ENCODE assay signal across 24 mouse cellular contexts in genomic region chr2:156641141-156641540, GRCm38 (mm10). TPM values are rescaled to one million over a fixed set of nuclear protein-coding genes. Genes with fewer than 3 reads are reported as not detected.
DNase-seq lines count a peak whose midpoint lies in the region; ATAC-seq and TF ChIP-seq lines count a peak whose summit lies in the region.
"Had no signal": no experiment of that assay in that cellular context is flagged by ENCODE, and none has a peak within 500 bp of the region (broad histone marks: within the 10 kb centered on the region; RNA-seq: fewer than 3 reads in every experiment).

No protein-coding gene starts in this region.

- TF ChIP-seq EP300 in ES-Bruce4 (IDR thresholded peaks at IDR 0.05; ENCODE audit: insufficient read depth, low read depth, low read length) = 0 out of 2 replicates have a peak, but pooled peaks have one; percentile 17

- no peak for TF ChIP-seq POLR2A in ES-Bruce4 (IDR thresholded peaks at IDR 0.05; ENCODE audit: insufficient read depth, low read length)

- no peaks in the 10 kb centered on the region for H3K36me3 ChIP-seq in E14TG2a.4 (ENCODE audit: insufficient read depth, low read length)
- H3K36me3 ChIP-seq in ES-Bruce4 (ENCODE audit: control insufficient read depth, insufficient read depth, low read length, poor library complexity, severe bottlenecking) = no peaks in the 10 kb centered on the region
- no peaks in the 10 kb centered on the region for H3K36me3 ChIP-seq in heart, embryonic 11.5 days (ENCODE audit: control insufficient read depth, insufficient read depth, low read length)
- H3K36me3 ChIP-seq: embryonic facial prominence, embryonic 12.5 days; embryonic facial prominence, embryonic 15.5 days; forebrain, embryonic 10.5 days; forebrain, embryonic 12.5 days; G1E had no signal

- no peak overlapping the region for H3K9ac ChIP-seq in ES-Bruce4 (ENCODE audit: low read depth, poor library complexity, severe bottlenecking)
- no peak overlapping the region for H3K9ac ChIP-seq in heart, embryonic 11.5 days (ENCODE audit: low read depth, low read length)
- H3K9ac ChIP-seq: embryonic facial prominence, embryonic 12.5 days; embryonic facial prominence, embryonic 15.5 days; forebrain, embryonic 12.5 days had no signal

- peaks cover 68% of the 10 kb centered on the region for H3K4me1 ChIP-seq in E14TG2a.4 (replicated peaks; ENCODE audit: low read depth, low read length)
- H3K4me1 ChIP-seq in ES-Bruce4 (ENCODE audit: control insufficient read depth, insufficient read depth, low read length) = peaks cover 13% of the 10 kb centered on the region
- no peaks in the 10 kb centered on the region for H3K4me1 ChIP-seq in heart, embryonic 11.5 days (ENCODE audit: control insufficient read depth, insufficient read depth, low read length)
- H3K4me1 ChIP-seq: embryonic facial prominence, embryonic 12.5 days; embryonic facial prominence, embryonic 15.5 days had no signal

- peak; percentile 80 for DNase-seq in R1 (ENCODE audit: low read depth, low spot score)
- DNase-seq in heart, adult 8-10 months (ENCODE audit: low spot score) = no peak
- DNase-seq in left cerebral cortex, adult 9 months (ENCODE audit: low spot score in 2 of 2) = no peak
- DNase-seq: adrenal gland, adult 8-10 months; adrenal gland, postnatal 14 days; adrenal gland, postnatal 36 days; cerebellum, adult 18-20 months; cerebellum, adult 8-10 months; cerebellum, adult 9-11 months; cerebellum, postnatal 36 days; embryo, embryonic 11 days had no signal

- TF ChIP-seq CTCF in E14TG2a.4 (conservative IDR thresholded peaks at IDR 0.05; ENCODE audit: low read length) (no peak), ES-Bruce4 (IDR thresholded peaks at IDR 0.05; ENCODE audit: low read depth, low read length) (no peak)

- no peak overlapping the region for H3K4me2 ChIP-seq in heart, embryonic 11.5 days
- H3K4me2 ChIP-seq: embryonic facial prominence, embryonic 12.5 days; embryonic facial prominence, embryonic 15.5 days; forebrain, embryonic 12.5 days had no signal

- WGBS in heart, embryonic 11.5 days (ENCODE audit: insufficient replicate concordance) = 47% methylated on average over 2 of the region's 2 CpGs

- H3K27me3 ChIP-seq in E14TG2a.4 (ENCODE audit: insufficient read depth, low read length) (no peaks in the 10 kb centered on the region), ES-Bruce4 (ENCODE audit: control insufficient read depth, insufficient read depth, low read length, poor library complexity, severe bottlenecking) (no peaks in the 10 kb centered on the region)
- peaks cover 11% of the 10 kb centered on the region; the same call in 1 of the 2 replicates for H3K27me3 ChIP-seq in heart, embryonic 11.5 days (ENCODE audit: control insufficient read depth, insufficient read depth, low read length)
- H3K27me3 ChIP-seq: embryonic facial prominence, embryonic 12.5 days; embryonic facial prominence, embryonic 15.5 days; forebrain, embryonic 12.5 days had no signal

- no peaks in the 10 kb centered on the region for H3K9me3 ChIP-seq in E14TG2a.4 (ENCODE audit: low read length)
- H3K9me3 ChIP-seq in ES-Bruce4 (replicated peaks; ENCODE audit: control insufficient read depth, insufficient read depth, low read length, poor library complexity, severe bottlenecking) = no peaks in the 10 kb centered on the region
- H3K9me3 ChIP-seq in heart, embryonic 11.5 days (replicated peaks; ENCODE audit: control insufficient read depth, low read length) = no peaks in the 10 kb centered on the region
- H3K9me3 ChIP-seq: embryonic facial prominence, embryonic 12.5 days; embryonic facial prominence, embryonic 15.5 days; forebrain, embryonic 10.5 days; forebrain, embryonic 12.5 days; G1E had no signal

- H3K4me3 ChIP-seq in E14TG2a.4 (replicated peaks; ENCODE audit: low read length) = peak overlapping the region; percentile 57
- no peak overlapping the region for H3K4me3 ChIP-seq in ES-Bruce4 (ENCODE audit: low read depth, low read length)
- H3K4me3 ChIP-seq in heart, embryonic 11.5 days (ENCODE audit: low read depth, low read length) = no peak overlapping the region
- H3K4me3 ChIP-seq: embryonic facial prominence, embryonic 12.5 days; embryonic facial prominence, embryonic 15.5 days; erythroblast, embryonic 14.5 days; forebrain, embryonic 10.5 days; forebrain, embryonic 12.5 days had no signal

- H3K27ac ChIP-seq in ES-Bruce4 (ENCODE audit: insufficient read depth, low read length) = peak overlapping the region; percentile 92
- no peak overlapping the region for H3K27ac ChIP-seq in heart, embryonic 11.5 days (ENCODE audit: low read depth, low read length)
- H3K27ac ChIP-seq: embryonic facial prominence, embryonic 12.5 days; embryonic facial prominence, embryonic 15.5 days; forebrain, embryonic 10.5 days; forebrain, embryonic 12.5 days had no signal

- no peak for ATAC-seq in heart, embryonic 11.5 days (replicated peaks; ENCODE audit: insufficient number of reproducible peaks, low FRiP score, low TSS enrichment)
- ATAC-seq: activated CD4-positive, CD25-positive, alpha-beta regulatory T cell, adult 4 months; forebrain, embryonic 14.5 days; forebrain, embryonic 16.5 days; Patski had no signal

RNA-seq across cellular contexts. Expression of gene Dlgap4, which starts 27.6 kb away (rescaled TPM):
- polyA plus RNA-seq in ES-Bruce4 (2011; ENCODE audit: insufficient read depth, insufficient read length, low read depth, missing spikeins) = 60.6 and 79.3 TPM in 2 replicates
- 10 to 100 TPM; 29.1 to 42.6 (median 32.1) TPM for total RNA-seq in heart, adult 8-10 months (2022)
- 70.5 and 76.3 TPM in 2 replicates for polyA plus RNA-seq in heart, embryonic 11.5 days (2014; fragmentation: Nextera tagmentation; extraction: Ambion mirVana)
